Mouse (Mus musculus): ENCODE data around the gene Gm10306. TPM values are rescaled to one million over a fixed set of nuclear protein-coding genes. Genes with fewer than 3 reads are reported as not detected.

Gm10306 gene
- total and polyA plus RNA-seq, 2 experiments from 2014 or later, result 0.34 TPM; not detected in 1

DNA sequence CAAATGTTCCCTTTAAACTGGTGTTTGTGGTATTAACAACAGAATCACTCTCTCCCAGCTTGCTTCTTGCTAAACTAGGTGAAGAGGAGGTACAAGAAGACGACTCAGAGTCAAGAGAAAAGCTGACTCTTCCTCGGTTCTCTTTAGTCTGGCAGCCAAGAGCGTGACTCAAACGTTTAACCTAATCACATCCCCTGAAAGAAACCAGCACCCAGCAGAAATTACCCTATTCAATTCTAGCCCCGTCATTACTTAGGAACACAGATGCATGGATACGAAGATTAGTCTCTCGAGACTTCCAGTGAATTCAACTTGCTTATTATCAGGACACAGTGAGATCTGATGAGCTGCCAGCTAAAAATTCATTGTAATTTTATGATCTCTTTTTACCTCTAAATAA, 12.0 kb upstream of the Gm10306 start:
- H3K27ac ChIP-seq (ENCODE audit: low read depth, low read length), result no peak overlapping the region
- peaks cover 6% of the 10 kb centered on the region; the same call in 1 of the 2 replicates for H3K36me3 ChIP-seq (ENCODE audit: insufficient read depth)
- WGBS, result 64% methylated on average over 7 of the region's 7 CpGs
- no peak for DNase-seq
- H3K4me3 ChIP-seq (ENCODE audit: low read depth, low read length), result no peak overlapping the region
- no peaks in the 10 kb centered on the region for H3K27me3 ChIP-seq (ENCODE audit: insufficient read depth, low read length)
- no peak overlapping the region for H3K4me2 ChIP-seq (ENCODE audit: low read depth)
- no peaks in the 10 kb centered on the region for H3K9me3 ChIP-seq (ENCODE audit: low read length)
- no peak for ATAC-seq
- H3K4me1 ChIP-seq (ENCODE audit: insufficient read depth), result no peaks in the 10 kb centered on the region
- TF ChIP-seq CTCF (IDR thresholded peaks at IDR 0.05; ENCODE audit: low read depth), result no peak
- H3K9ac ChIP-seq, result no peak overlapping the region

DNA sequence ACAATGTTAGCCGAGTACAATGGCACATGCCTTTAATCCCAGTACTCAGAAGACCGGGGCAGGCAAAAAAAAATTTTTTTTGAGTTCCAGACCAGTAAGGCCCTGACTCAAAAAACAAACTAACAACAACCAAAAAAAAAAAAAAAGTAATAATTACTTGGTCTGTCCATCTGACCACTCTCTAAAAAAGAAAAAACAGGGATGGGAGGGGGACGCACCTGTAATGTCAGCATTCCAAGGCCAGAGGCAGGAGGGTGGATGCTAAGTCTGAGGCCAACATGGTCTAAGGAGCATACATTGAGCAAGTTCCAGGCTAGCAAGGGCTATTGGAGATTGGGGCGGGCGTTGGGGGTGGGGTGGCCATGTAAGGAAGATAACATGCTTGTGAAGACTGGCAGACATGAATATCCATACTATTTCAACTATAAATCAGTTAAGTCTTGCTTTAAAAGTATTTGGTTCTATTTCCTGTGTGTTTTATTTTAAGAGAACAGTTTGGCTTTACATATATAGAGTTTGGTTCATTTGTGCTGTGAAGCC, 1.3 kb upstream of the Gm10306 start:
- ATAC-seq, result no peak
- Histone ChIP-seq H3K4me1 (ENCODE audit: insufficient read depth) (peaks cover 9% of the 10 kb centered on the region; the same call in 1 of the 2 replicates), H3K4me2 (ENCODE audit: low read depth) (no peak overlapping the region), H3K27ac (ENCODE audit: low read depth, low read length) (no peak overlapping the region), H3K9ac (no peak overlapping the region), H3K36me3 (ENCODE audit: insufficient read depth) (no peaks in the 10 kb centered on the region), H3K4me3 (ENCODE audit: low read depth, low read length) (no peak overlapping the region), H3K9me3 (ENCODE audit: low read length) (no peaks in the 10 kb centered on the region), H3K27me3 (ENCODE audit: insufficient read depth, low read length) (no peaks in the 10 kb centered on the region)
- 91% methylated on average over 5 of the region's 5 CpGs for WGBS
- no peak for TF ChIP-seq CTCF (IDR thresholded peaks at IDR 0.05; ENCODE audit: low read depth)
- no peak for DNase-seq

DNA sequence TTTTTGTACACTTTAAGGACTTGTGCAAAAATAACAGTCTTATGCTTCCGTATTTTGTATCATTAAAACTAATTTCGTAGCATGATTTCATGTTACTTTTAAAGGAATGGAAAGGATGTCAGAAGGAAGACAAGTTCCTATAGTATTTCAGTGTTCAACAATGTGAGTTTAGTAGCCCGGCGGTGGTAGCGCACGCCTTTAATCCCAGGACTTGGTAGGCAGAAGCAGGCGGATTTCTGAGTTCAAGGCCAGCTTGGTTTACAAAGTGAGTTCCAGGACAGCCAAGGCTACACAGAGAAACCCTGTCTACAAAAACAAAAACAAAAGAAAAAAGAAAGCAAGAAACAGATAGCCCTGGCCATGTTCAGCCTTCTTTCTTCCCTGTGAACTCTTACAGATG, 799 bp downstream of the Gm10306 start:
- Histone ChIP-seq H3K4me2 (ENCODE audit: low read depth) (no peak overlapping the region; the same call in 1 of the 2 replicates), H3K4me1 (ENCODE audit: insufficient read depth) (peaks cover 9% of the 10 kb centered on the region; the same call in 1 of the 2 replicates), H3K27me3 (ENCODE audit: insufficient read depth, low read length) (no peaks in the 10 kb centered on the region), H3K9me3 (ENCODE audit: low read length) (no peaks in the 10 kb centered on the region), H3K27ac (ENCODE audit: low read depth, low read length) (no peak overlapping the region), H3K9ac (no peak overlapping the region), H3K36me3 (ENCODE audit: insufficient read depth) (no peaks in the 10 kb centered on the region), H3K4me3 (ENCODE audit: low read depth, low read length) (peak overlapping the region; percentile 99)
- no peak for DNase-seq
- TF ChIP-seq CTCF (IDR thresholded peaks at IDR 0.05; ENCODE audit: low read depth), result no peak
- 72% methylated on average over 7 of the region's 7 CpGs for WGBS
- no peak for ATAC-seq

DNA sequence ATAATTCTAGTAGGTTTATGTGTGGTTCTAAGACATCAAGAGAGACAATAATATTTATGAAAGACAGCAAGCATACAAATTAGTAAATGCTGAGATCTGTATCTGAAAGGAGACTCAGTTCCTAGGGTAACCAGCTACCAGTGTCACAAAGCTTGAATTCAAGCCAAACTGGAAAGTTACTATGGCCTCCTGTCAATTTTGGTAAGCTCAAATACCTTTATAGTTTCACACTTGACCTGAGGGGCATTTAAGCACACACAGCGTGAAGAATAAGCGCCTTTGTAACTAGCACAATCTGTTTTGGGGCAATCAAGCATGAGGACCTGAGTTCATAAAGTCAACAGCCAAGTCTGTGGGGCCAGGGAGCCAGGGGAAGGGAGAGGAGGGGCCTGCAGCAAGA, 2.9 kb downstream of the Gm10306 start:
- H3K36me3 ChIP-seq (ENCODE audit: insufficient read depth), result no peaks in the 10 kb centered on the region
- 36% methylated on average over 2 of the region's 2 CpGs for WGBS
- H3K4me2 ChIP-seq (ENCODE audit: low read depth), result no peak overlapping the region
- no peak for ATAC-seq
- no peaks in the 10 kb centered on the region for H3K9me3 ChIP-seq (ENCODE audit: low read length)
- no peaks in the 10 kb centered on the region for H3K27me3 ChIP-seq (ENCODE audit: insufficient read depth, low read length)
- DNase-seq, result no peak
- H3K9ac ChIP-seq, result no peak overlapping the region
- H3K27ac ChIP-seq (ENCODE audit: low read depth, low read length), result no peak overlapping the region
- no peak for TF ChIP-seq CTCF (IDR thresholded peaks at IDR 0.05; ENCODE audit: low read depth)
- no peak overlapping the region for H3K4me3 ChIP-seq (ENCODE audit: low read depth, low read length)
- peaks cover 9% of the 10 kb centered on the region; the same call in 1 of the 2 replicates for H3K4me1 ChIP-seq (ENCODE audit: insufficient read depth)

DNA sequence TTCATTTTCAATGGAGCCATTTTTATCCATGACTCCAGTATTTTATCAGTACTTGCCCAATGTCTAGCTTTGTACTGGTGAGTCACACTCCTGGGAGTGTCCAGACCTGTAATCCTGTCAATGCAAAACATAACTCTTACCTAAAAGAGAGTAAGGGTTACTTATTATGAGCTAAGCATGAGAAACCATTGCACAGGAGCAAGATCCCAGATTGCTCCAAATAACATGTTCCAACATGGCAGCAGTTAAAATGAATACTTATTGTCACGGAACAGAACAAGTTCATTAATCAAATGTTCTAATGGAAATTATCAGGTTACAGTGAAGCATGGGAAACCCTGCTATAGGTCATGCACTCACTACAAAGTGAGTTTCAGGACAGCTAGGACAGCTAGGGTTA, 4.0 kb downstream of the Gm10306 start:
- Histone ChIP-seq H3K4me2 (ENCODE audit: low read depth) (no peak overlapping the region), H3K9ac (no peak overlapping the region), H3K27me3 (ENCODE audit: insufficient read depth, low read length) (no peaks in the 10 kb centered on the region), H3K27ac (ENCODE audit: low read depth, low read length) (no peak overlapping the region), H3K36me3 (ENCODE audit: insufficient read depth) (no peaks in the 10 kb centered on the region), H3K4me3 (ENCODE audit: low read depth, low read length) (no peak overlapping the region), H3K4me1 (ENCODE audit: insufficient read depth) (0 out of 2 replicates have a peak, but pooled peaks cover 5% of the 10 kb centered on the region), H3K9me3 (ENCODE audit: low read length) (no peaks in the 10 kb centered on the region)
- 91% methylated on average over 1 of the region's 1 CpGs for WGBS
- DNase-seq (no peak), ATAC-seq (no peak)
- no peak for TF ChIP-seq CTCF (IDR thresholded peaks at IDR 0.05; ENCODE audit: low read depth)

DNA sequence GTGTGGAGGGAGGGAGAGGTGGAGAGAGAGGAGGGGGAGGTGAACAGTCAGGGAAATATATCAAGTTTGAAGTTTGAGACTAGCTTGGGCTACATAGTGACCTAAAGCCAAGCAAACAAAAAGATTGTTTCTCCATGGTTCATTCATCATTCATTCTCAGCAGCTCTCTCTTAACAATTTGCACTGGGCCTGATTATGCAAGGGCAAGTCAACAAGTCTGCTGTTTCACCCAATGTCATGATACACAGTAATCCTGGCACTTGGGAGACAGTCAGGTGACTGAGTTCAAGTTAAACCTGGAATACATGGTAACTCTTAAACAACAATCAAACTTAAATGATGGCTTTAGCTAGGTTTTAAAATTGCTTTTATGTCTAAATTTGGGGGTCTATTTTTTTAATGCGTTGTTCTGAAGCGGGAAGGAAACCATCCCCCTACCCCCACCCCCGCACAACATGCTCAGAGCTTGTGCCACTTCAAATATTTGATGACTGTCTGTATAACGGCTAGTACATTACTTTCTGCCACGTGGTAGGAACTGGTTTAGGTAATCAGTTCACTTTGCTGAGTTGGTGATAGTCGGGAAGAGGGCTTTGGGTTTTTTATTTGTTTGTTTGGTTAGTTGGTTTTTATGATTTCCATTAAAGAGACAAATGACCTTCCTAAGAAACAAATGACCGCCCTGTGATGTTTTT, 5.8 kb downstream of the Gm10306 start:
- no peaks in the 10 kb centered on the region for H3K27me3 ChIP-seq (ENCODE audit: insufficient read depth, low read length)
- H3K27ac ChIP-seq (ENCODE audit: low read depth, low read length), result no peak overlapping the region
- H3K9me3 ChIP-seq (ENCODE audit: low read length), result no peaks in the 10 kb centered on the region
- 80% methylated on average over 7 of the region's 7 CpGs for WGBS
- no peak overlapping the region for H3K4me2 ChIP-seq (ENCODE audit: low read depth)
- ATAC-seq (no peak), DNase-seq (no peak)
- H3K4me3 ChIP-seq (ENCODE audit: low read depth, low read length), result no peak overlapping the region
- no peaks in the 10 kb centered on the region for H3K36me3 ChIP-seq (ENCODE audit: insufficient read depth)
- no peak for TF ChIP-seq CTCF (IDR thresholded peaks at IDR 0.05; ENCODE audit: low read depth)
- no peaks in the 10 kb centered on the region for H3K4me1 ChIP-seq (ENCODE audit: insufficient read depth)
- no peak overlapping the region for H3K9ac ChIP-seq

DNA sequence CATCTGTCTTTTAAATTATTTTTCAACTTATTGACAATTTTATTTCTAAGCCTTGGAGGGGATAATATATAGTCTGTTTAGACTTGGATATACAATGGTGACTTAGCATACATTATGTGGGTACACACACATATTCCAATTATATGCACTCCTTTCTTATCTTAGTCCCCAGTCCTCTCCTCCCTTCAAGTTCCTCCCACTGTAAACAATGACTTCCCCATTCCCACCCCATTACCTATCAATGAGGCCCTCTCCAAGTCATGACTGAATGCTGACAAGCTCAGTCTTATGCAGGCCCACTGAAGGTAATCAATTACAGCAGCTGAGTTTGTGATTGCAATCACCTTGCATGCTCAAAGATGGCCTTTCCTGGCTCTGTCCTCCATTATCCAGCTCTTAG, 8.0 kb downstream of the Gm10306 start:
- no peak for TF ChIP-seq CTCF (IDR thresholded peaks at IDR 0.05; ENCODE audit: low read depth)
- Histone ChIP-seq H3K9ac (no peak overlapping the region), H3K4me3 (ENCODE audit: low read depth, low read length) (no peak overlapping the region), H3K27ac (ENCODE audit: low read depth, low read length) (no peak overlapping the region), H3K27me3 (ENCODE audit: insufficient read depth, low read length) (no peaks in the 10 kb centered on the region), H3K36me3 (ENCODE audit: insufficient read depth) (0 out of 2 replicates have a peak, but pooled peaks cover 2% of the 10 kb centered on the region), H3K9me3 (ENCODE audit: low read length) (no peaks in the 10 kb centered on the region), H3K4me1 (ENCODE audit: insufficient read depth) (no peaks in the 10 kb centered on the region), H3K4me2 (ENCODE audit: low read depth) (no peak overlapping the region)
- DNase-seq, result no peak
- ATAC-seq, result no peak; the same call in 1 of the 2 replicates

Measured in forebrain, postnatal 0 days (tissue).